Mouse (Mus musculus): ENCODE data around the gene Ncdn. TPM values are rescaled to one million over a fixed set of nuclear protein-coding genes. Genes with fewer than 3 reads are reported as not detected.

Gene Ncdn
- polyA plus RNA-seq (2015; fragmentation: Illumina TruSeq; extraction: RNeasy Lipid Tissue Mini Kit (QIAGEN cat#74804); ENCODE audit: insufficient read depth, low replicate concordance) = 3.0 TPM

GRCm38 (mm10) chr4:126753268-126754230 lies at the start of gene Ncdn, which contains the start of gene AU040320:
Ncdn (minus strand) TSS chr4:126753438.
AU040320 (plus strand) TSS chr4:126753544.

GRCm38 (mm10) chr4:126736001-126736414 lies 17.2 kb downstream of the Ncdn start, which contains the start of gene Tfap2e:
Tfap2e (minus strand) TSS chr4:126736240.

Other genes starting within 250 kb of the Ncdn start
- gene Ago4, start 220.0 kb downstream of the Ncdn start, polyA plus RNA-seq (2015; fragmentation: Illumina TruSeq; extraction: RNeasy Lipid Tissue Mini Kit (QIAGEN cat#74804); ENCODE audit: insufficient read depth, low replicate concordance) = 9.2 TPM
- gene Clspn, start 196.5 kb downstream of the Ncdn start, polyA plus RNA-seq (2015; fragmentation: Illumina TruSeq; extraction: RNeasy Lipid Tissue Mini Kit (QIAGEN cat#74804); ENCODE audit: insufficient read depth, low replicate concordance) = 7.2 TPM
- 6.4 TPM for gene 5730409E04Rik, start 143.6 kb downstream of the Ncdn start, polyA plus RNA-seq (2015; fragmentation: Illumina TruSeq; extraction: RNeasy Lipid Tissue Mini Kit (QIAGEN cat#74804); ENCODE audit: insufficient read depth, low replicate concordance)
- gene Psmb2, start 75.8 kb downstream of the Ncdn start, polyA plus RNA-seq (2015; fragmentation: Illumina TruSeq; extraction: RNeasy Lipid Tissue Mini Kit (QIAGEN cat#74804); ENCODE audit: insufficient read depth, low replicate concordance) = 105 TPM
- gene Tfap2e, start 17.2 kb downstream of the Ncdn start, polyA plus RNA-seq (2015; fragmentation: Illumina TruSeq; extraction: RNeasy Lipid Tissue Mini Kit (QIAGEN cat#74804); ENCODE audit: insufficient read depth, low replicate concordance) = not detected
- 20.9 TPM for gene AU040320, start 106 bp upstream of the Ncdn start, polyA plus RNA-seq (2015; fragmentation: Illumina TruSeq; extraction: RNeasy Lipid Tissue Mini Kit (QIAGEN cat#74804); ENCODE audit: insufficient read depth, low replicate concordance)
- 30.0 TPM for gene Zmym4, start 214.7 kb upstream of the Ncdn start, polyA plus RNA-seq (2015; fragmentation: Illumina TruSeq; extraction: RNeasy Lipid Tissue Mini Kit (QIAGEN cat#74804); ENCODE audit: insufficient read depth, low replicate concordance)